Mouse (Mus musculus) thymus, postnatal 10 days (tissue): ENCODE results near the gene Cnot3.
A peak's percentile ranks its signal among the peaks of the same experiment; 100 is the strongest.
"Not testable (repeated sequence)": the region's sequence is repeated elsewhere in the genome, so short reads cannot be mapped to it uniquely, and the experiment has no call there.

ENCODE experiments used
- DNase-seq, 2 experiments: peaks; one replicate each; pipeline ENCODE4 v3.0.0; 2021; ENCODE audit warnings: low spot score in 2 of 2

The Cnot3 gene

DNA sequence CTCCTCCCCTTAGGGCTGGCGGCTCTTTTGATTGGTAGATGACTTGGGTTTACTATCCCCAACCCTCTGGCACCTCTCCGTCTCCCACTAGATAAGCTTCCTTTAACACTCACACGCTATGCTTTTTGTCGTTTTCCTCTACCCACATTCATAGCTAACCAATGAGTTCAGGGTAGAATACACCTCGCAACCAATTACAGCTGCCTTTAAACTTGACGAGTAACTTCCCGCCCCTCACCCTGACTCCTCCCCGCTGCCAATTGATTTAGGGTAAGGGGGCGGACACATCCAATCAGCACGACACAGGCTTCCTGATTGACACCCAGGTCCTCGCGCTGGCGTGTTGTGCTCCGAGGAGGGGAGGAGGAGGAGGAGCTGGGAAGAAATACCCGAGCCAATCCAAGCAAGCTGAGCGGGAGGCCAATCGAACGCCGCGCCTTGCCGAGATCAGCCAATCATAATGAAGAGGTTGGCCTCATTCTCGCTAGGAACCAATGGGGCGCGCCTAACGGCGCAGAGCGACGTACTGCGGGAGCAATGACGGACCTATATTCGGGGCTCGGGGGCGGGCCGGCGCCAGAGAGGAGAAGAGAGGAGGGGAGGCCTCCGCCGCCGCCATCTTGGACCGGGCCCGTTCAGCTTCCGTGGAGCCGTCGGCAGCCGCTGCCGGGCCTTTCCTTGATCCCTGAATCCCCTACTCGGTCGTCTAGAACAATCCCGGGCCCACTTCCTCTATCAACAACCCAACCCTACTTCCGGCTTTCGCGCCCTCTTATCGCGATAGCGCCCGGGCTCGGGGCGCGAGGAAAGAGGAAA lies at the start of gene Cnot3:
Gene Cnot3, plus strand, starts transcription at position 597 of the 816 bp plus-strand sequence.
- peak; percentile 95 to 99 for DNase-seq

DNA sequence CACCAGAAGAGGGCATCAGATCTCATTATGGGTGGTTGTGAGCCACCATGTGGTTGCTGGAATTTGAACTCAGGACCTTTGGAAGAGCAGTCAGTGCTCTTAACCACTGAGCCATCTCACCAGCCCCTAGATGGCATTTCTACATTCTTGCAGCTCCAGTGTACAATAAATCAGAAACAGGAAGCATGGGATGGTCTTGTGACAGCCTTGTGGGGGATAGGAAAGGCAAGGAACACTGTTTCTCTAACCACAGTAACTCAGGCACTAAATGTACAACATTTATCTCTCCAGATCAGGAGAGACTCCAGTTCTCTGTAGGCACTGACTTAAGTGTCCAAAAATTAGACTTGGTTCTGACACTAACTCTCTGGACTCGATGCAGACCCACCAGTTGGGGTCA lies 47.3 kb upstream of the Cnot3 start:
- not testable (repeated sequence) for DNase-seq

DNA sequence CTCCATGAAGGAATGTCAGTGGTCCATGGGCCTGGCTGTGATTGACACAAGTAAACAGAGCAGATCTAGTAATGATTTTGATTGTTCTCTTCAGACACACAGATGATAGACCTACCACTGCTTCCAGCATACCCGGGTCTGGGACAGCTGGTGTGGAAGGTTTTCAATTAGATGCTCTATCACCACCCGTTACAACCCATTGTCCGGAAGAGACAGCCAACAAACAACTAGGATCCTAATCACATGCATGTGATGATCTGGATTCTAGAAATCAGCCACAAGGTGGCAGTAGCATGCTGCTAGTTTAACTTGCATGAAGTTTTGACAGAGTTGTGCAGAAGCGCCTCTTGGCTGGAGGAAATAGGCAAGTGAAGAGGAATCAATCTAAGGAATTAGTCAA lies 43.9 kb upstream of the Cnot3 start:
- peak; percentile 22 to 63 for DNase-seq

DNA sequence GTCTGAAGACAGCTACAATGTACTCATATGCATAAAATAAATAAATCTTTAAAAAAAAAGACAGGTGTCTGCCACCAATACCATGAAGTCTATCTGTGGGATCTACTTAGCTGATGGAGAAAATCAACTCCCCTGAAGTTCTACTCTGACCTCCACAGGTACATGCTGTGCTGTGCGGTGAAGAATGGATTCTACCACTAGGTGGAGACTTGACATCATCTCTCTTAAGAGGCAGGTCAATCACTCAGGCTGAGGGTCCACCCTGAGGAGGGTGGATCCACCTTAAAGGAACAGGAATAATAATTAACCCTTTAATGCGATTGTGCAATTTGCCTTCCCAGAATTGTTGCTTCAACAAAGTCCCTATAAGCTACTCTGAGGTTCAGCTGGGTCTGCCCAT lies 38.3 kb upstream of the Cnot3 start:
- peak in 1 of 2 experiments; percentile 28 for DNase-seq

DNA sequence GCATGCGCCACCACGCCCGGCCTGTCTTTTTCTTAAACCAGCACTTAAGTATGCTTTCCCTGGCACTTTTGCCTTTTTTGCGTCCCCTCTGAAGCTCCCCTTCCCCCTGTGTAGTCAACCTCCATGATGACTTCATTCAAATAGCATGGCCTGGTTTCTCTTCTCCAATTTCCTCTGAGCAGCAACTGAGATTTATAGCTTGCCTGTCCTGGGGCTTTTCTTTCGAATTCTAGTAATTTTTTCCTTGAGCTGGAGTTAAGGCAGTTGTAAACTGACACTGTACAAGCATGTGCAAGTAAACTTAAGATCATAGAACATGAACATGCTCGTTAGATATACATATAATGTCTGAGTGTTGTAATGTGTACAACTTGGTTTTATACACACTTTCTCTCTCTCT lies 37.7 kb upstream of the Cnot3 start:
- no peak for DNase-seq

DNA sequence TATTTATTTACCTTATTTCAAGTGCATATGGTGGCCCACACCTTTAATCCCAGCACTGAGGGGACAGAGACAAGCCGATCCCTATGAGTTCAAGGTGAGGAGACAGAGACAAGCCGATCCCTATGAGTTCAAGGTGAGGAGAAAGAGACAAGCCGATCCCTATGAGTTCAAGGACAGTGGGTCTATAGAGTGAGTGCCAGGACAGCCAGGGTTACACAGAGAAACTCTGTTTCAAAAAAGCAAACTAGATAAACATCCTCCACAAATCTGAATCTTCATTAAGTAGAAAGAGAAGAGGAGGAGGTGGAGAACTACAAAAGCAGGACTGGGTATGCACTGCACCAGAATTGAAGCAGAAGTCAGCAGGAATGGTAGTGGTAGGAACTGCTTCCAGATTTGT lies 36.4 kb upstream of the Cnot3 start:
- DNase-seq, result no peak

DNA sequence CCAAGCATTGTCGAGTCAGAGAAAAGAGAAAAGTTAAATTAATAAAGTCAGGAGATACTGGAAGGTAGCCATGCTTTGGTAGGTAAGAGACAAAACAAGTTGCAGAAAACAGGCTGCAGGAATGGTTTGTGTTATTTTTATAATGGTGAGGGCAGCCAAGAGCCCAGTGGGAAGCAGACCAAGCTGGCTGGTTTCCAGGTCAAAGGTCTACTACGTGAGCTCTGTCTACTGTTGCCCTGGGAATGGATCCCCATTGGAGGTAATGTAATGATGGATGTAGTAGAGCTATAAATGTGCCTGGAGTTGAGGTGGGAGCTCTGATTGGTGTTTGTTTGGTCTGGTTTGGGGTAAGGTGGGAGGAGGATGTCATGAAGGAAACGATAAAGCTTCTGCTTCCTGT lies 36.0 kb upstream of the Cnot3 start:
- no peak for DNase-seq

DNA sequence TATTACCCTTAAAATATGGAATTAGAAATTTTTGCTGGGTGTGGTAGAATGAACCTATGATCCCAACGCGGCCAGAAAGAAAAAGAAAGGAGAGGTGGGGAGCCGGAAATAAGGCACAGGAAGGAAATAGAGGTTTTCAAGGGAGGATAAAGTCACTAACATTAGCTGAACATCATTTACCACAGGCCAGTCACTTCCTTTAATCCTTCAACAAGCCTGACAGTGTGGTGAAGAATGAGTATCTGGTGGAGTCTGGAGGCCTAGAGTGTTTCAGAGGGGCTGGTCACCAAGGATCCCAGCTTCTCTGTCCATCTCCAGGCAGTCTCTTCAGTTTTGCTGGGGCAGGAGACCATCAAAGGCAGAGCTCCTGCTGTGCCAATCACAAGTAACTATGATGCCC lies 34.6 kb upstream of the Cnot3 start:
- DNase-seq, result no peak

DNA sequence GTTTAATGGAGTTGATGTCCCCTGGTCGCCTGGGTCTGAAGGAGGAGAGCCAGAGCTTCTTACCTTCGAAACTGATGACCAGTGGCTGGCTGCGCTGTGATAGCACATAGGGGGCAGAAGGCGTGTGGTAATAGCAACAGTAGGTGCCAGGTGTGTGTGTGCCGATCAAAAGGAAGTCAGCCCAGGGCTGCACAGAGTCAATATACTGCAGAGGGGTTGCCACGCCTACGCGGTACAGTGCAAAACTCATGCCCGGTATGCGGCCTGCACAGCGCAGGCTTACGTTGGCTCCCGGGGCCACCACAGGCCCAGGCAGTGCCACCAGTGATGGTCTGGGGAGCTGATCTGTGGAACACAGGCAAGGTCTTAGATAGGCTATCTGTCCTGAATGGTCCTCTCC lies 34.1 kb upstream of the Cnot3 start:
- no peak for DNase-seq

DNA sequence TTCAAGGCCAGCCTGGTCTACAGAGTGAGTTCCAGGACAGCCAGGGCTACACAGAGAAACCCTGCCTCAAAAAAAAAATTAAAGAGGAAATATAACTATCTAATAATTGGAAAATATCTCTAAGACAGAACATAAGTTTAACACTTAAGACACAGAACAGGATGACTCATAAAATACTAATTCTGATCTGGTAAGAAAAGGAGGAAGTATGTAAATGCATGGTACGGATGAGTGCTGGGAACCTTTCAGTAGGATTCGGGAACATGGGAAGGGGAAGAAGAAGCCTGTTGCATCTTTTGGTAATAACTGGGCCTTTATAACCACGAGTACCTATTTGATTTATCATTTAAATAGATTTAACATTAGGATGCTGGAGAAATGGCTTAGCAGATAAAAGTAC lies 31.0 kb upstream of the Cnot3 start:
- DNase-seq, result no peak

DNA sequence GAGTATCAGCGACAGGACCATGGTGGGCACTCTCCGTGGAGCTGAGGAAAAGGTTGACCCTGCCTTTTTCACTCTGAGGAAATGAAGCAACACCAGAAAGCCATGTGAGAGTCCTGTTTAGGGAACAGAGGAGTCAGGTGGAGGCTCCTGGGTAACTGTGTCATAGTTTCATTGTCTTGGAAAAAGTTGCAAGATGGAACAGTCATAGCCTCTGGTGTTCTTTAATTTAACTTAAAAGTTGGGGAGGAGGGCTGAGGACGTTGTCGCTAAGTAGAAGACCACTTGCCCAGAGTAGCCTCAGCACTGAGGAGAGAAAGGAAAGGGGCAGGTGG lies 29.0 kb upstream of the Cnot3 start, which contains the start of gene Oscar:
Gene Oscar, minus strand, starts transcription at position 101 of the 332 bp plus-strand sequence.
- DNase-seq, result no peak

DNA sequence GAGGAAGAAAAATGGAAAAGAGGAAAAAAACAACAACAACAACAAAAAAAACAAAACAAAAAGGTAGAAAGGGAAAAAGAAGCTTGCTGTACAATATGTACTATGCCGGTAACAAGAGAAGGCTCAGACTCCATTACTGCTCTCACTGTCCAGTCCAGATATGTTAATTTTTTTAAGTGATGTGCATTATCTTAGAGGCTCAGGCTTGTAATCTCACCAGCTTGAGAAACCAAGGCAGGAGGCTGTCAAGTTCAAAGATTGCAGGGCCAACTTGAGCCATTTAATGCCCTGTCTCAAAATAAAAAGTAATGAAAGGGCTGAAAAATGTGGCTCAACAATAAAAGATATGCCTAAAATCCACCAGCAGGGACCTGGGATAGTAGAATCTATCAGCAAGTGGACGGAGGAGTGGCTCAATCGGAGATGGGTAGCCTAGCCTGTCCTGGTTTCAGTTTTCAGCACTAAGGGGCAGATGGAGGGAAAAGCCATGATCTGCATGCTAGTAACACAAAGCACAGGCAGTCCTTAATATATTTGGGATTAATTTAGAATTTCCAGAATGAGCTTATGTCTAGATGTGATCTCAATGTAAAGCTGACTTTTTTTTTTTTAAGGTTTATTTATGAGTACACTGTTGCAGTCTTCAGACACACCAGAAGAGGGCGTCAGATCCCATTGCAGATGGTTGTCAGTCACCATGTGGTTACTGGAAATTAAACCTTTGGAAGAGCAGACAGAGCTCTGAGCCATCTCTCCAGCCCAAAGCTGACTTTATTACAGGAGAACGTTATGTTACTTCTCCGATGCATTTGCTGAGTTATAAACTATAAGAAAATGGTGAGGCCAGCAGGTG lies 28.5 kb upstream of the Cnot3 start:
- DNase-seq, result peak; percentile 23

DNA sequence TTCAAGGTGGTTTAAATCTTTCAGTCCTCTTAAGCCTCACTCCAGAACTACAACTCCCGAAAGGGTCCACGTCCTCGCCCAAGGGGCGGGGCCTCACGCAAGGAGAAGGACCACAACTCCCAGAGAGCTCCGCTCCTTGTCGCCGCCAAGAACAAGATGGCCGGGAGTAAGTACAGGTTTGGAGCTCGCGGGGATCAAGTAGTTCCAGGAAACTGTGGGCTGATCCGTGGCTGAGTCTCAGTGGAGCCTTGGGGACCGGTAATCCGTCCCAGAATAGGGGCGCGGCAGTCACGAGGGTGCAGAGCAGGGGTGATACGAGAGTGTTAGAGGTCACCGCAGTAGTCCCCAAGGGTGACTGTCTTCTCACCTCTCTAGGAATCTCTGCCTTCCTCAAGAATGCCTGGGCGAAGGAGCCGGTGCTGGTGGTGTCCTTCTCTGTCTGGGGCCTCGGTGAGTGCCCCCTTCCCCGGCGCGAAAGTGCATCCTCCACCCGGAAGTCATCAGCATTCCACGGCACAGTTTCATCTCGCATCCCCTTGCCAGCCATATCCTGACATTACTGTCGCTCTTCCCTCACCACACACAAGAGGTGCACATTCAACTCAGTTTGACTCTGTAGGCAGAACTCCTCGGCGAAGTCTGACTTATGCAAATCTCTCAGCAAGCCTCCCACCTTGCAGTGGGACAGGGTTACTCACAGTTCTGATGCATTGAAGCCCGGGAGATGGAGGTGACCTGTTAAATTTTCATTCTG lies 27.6 kb upstream of the Cnot3 start, which contains the start of gene Ndufa3:
Gene Ndufa3, plus strand, starts transcription at position 132 of the 754 bp plus-strand sequence.
- DNase-seq, result peak; percentile 85 to 86

DNA sequence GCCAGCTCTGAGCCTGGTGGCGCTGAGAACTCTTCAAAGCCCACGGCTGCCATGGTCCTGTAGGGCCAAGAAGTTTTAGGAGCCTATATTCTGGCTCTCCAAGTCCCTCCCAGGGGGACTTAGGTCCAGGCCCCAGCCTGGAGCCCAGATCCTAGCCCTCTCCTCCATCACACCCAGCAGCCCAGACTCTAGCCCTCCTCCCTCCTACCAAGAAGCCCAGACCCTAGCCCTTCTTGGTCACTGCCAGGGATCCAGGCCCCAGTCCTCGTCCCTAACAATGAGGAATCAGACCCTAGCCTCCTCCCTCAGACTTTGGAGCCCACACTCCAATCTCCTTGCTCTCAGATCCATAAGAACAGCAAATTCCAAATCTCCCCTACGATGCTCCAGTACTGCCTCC lies 16.0 kb upstream of the Cnot3 start:
- DNase-seq, result no peak

DNA sequence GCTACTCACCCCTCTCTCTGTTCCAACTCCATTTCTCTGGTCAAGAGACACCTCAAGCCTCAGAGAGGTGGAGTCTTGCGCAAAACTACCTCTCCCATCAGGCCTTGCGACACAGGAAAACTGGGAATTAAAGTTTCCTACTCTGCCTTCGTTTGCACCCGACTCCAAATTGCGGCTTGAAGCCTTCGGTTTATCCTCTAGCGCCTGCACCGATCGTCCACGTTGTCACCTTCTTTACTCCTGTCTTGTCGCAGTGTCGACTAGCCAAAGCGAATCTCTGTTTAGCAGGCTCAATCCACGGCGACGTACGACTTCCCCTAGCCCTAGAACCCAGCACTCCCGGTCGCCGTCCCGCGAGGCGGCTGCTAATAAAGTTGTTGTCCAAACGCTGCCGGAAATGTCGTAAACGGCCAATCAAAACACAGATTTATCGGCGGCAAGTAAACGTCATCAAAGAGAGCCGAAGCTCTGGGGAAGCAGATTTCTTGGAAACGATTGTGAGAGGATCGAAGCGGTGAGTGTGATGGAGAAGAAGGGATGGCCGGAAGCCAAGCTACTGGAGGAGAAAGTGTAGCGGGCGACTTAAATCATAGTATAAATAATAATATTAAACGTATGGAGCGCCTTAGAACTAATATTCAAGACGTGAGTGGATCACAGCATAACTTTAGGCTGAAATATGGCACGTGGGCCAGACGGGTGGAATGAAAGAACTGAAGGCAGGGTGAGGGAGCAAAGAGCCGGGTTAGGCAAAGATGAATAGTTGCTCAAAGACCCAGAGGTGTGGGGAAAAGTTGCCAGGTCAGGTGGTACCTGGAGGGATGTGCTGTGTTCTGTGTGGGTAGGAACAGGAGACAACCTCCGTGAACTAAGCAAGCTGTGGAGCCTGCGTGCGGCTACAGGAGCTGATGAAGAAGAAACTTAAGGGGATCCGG lies 15.3 kb upstream of the Cnot3 start, which contains the start of the genes Tfpt and Prpf31:
Gene Tfpt, minus strand, starts transcription at position 387 of the 935 bp plus-strand sequence.
Gene Prpf31, plus strand, starts transcription at position 443 of the 935 bp plus-strand sequence.
- peak; percentile 85 to 87 for DNase-seq

DNA sequence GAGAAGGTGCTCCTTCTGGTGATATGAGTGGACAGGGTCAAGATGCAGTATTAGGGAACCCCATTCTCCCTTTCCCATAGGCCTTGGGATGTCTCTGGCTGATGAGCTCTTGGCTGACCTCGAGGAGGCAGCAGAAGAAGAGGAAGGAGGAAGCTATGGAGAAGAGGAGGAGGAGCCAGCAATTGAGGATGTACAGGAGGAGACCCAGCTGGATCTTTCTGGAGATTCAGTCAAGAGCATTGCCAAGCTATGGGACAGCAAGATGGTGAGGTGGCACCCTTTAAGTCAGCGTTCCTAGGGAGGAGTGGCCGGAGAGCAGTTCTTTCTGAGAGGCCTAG lies 14.6 kb upstream of the Cnot3 start:
- no peak for DNase-seq

DNA sequence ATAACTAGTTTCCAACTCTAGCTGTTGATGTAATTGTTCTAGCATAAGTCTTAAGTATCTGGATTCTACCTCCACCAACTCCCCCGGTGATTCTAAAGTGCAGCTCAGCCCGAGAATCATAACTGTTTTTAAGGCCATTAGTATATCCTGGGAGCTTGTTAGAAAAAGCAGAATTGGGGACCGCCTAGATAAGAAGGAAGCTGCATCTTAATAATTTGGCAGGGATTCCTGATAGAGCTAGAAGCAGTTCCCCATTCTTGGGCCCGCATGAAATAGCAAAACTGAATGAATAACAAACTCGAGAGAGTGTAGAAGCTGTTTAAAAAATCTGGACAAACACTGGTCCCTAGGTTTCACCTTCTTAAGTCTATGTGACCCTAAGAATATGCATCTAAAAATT lies 1.7 kb upstream of the Cnot3 start:
- DNase-seq, result no peak

DNA sequence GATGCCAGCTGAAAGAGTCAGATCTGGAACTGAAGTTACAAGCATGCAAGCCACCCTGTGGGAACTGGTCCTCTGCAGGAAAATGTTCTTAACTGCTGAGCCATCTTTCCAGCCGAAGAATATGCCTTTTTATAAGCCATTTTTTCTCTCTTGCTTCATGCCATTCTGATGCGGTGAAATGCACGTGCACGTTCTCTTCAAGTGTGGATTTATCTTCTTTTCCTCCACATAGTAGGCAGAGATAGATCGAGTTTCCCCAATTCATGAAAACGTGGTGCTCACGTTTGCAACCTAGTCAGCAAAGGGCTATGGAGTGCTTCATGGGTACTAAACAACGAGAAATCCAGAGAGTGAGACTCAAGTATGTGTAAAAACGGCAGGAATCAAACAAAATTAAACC lies 1.2 kb upstream of the Cnot3 start:
- no peak for DNase-seq

DNA sequence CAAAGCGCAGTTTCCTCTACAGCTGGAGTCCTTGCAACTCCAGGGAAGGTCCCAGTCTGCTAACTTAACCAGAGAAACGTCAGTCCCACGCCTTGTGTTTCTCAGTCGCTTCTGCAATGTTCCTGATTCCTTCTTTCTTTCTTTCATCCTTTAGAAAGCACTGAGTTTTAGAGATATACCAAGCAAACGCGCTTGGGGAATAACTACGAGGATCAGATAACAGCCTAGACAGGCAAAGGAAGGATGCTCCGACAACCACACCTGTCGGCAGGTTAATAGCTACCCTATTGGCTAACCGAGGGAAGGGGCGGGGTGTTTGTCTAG lies 758 bp upstream of the Cnot3 start:
- DNase-seq, result peak in 1 of 2 experiments; percentile 92

DNA sequence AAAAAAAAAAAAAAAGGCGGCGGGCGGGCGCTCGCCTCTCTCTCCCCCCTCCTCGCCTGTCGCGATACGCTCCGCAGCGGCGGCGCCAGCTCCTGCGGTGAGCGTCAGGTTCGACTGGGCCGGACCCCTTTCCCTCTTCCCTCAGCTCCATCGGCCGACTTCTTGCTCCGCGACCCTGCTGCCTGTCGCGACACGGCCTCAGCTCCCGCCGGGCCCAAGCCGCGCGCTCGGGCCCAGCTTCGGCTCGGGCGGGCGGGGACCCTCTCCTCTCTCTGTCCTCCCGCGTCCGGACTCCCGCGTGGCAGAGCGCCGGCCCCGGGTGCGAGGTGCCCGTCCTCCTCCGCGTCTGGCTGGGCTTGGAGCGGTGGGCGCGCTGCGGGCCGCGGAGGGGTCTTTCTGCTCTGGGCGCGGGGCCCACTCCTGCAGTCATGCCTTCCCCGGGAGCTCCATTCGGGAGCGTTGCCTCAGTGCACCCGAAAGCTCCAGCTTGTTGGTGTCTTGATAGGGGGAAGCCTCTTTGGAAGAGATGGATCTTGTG lies 489 bp downstream of the Cnot3 start:
- DNase-seq, result no peak

DNA sequence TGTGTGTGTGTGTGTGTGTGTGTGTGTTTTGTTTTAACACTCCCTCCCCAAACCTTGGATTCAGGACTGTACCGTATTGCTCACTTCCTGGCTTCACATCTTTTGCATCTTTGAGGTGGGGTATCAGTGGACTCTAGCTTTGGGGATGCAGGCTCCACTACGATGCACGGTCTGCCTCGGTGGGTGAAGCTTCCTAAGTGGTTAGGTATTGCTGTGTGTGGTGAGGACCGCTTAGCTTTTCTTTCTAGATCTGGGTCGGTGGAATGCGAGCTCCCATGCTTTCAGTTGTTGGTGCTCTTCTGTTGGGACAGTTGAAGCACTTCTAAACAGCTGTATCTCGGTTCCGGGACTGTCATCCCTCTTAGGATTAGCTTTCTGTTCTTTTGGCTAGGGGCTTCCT lies 1.1 kb downstream of the Cnot3 start:
- DNase-seq, result no peak
